Mouse (Mus musculus): ENCODE measurements around the gene Ubqln4.
A peak's percentile ranks its signal among the peaks of the same experiment; 100 is the strongest.

Ubqln4 gene

GRCm38 (mm10) chr3:88541622-88542401 lies 11.7 kb upstream of the Ubqln4 start:
- no peak for DNase-seq (ENCODE audit: inconsistent ontology term)

GRCm38 (mm10) chr3:88542486-88542885 lies 11.1 kb upstream of the Ubqln4 start:
- no peak for DNase-seq (ENCODE audit: inconsistent ontology term)

GRCm38 (mm10) chr3:88543174-88543573 lies 10.4 kb upstream of the Ubqln4 start:
- DNase-seq (ENCODE audit: inconsistent ontology term), result no peak

DNA sequence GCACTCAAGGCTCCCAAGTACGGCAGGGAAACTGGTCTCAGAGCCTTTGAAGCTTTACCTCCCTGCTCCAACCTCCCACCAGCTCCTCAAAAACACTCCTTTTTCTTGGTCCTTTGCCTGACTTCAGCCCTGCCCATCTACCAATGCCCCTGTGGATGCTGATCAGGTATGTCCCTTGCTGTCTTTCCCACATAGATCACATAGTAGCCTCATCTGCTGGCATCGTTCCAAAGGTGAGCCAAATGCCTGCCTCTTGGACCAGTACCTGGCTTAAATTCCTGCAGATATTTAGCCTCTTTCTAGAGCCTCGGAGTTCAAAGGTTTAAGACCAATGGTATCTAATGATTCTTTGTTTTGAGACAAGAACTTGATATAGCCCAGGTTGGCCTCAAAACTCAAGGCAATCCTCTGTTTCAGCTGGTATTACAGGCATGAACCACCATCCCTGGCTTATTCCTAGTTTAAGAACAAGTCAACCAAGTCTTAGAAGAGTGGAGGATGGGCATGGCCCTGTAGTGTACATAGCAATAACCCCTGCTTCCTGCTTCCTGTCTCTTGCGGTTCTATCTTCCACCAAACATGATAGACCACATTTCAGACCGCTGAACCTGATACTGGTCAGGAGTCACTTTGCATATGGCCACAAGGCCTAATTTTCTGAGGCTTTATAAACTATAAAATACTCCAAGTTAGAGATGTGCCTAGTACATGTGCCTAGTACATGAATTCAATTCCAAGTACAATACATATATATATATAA lies 9.7 kb upstream of the Ubqln4 start:
- DNase-seq (ENCODE audit: inconsistent ontology term), result no peak

- DNase-seq (ENCODE audit: inconsistent ontology term), result no peak
Measured at GRCm38 (mm10) chr3:88544514-88544913, 9.0 kb upstream of the Ubqln4 start.

- DNase-seq (ENCODE audit: inconsistent ontology term), result no peak
Measured at GRCm38 (mm10) chr3:88544955-88545591, 8.5 kb upstream of the Ubqln4 start.

GRCm38 (mm10) chr3:88546674-88547418 lies 6.7 kb upstream of the Ubqln4 start:
- DNase-seq (ENCODE audit: inconsistent ontology term), result no peak

DNA sequence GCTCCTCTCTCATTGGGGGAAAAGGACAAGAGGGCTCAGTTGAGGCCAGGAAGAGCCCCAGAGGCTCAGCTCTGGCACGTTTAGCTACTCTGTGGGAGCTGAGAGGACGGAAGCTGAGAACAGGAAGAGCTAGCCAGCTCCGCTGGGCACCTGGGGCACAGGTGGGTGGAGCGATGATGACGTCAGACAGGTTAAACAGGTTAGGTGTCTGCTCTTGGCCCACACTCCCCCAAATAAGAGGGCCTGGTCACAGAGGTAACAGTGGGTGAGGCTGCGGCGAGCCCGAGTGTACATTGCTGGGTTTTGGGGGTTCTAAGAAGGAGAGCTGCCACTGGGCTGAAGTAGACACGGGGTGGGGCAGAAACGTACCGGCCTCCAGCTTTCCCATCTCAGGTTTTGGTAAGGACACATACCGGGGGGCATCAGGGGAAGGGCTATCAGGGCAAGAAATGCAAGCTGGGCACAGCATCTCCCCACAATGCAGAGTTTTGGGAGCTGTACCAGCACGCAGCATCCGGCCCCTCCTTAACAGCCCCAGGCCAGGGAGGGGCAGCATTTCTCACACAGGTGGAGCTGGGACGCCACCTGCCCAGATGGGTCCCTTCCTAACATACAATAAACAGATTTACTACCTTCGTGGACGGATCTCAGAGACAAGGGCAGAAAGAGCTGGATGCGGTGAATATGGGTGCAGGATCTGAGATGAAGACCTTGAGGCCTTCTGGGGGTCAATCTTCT lies 5.2 kb upstream of the Ubqln4 start, which contains the start of gene Rab25:
Gene Rab25 (minus strand): TSS at position 121 of the 738 bp plus-strand sequence.
- DNase-seq (ENCODE audit: inconsistent ontology term), result no peak

DNA sequence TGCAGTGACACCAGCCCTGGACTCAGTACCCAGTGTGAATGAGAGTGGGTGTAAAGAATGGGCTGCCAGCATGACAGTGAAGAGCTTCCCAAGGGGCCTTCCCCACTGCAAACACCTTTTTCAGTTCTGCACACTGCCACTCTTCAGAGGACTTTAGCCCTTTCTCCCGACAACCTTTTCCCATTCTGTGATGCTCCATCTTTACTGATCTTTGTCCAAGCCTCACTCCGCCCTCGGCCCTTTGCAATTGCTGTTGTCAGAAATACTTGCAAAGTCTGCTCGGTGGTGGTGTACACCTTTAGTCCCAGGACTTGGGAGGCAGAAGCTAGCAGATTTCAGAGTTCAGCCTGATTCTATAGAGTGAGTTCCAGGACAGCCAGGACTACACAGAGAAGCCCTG lies 2.0 kb upstream of the Ubqln4 start:
- no peak for DNase-seq (ENCODE audit: inconsistent ontology term)

- DNase-seq (ENCODE audit: inconsistent ontology term), result no peak
Measured at GRCm38 (mm10) chr3:88552082-88552645, 1.4 kb upstream of the Ubqln4 start.

DNA sequence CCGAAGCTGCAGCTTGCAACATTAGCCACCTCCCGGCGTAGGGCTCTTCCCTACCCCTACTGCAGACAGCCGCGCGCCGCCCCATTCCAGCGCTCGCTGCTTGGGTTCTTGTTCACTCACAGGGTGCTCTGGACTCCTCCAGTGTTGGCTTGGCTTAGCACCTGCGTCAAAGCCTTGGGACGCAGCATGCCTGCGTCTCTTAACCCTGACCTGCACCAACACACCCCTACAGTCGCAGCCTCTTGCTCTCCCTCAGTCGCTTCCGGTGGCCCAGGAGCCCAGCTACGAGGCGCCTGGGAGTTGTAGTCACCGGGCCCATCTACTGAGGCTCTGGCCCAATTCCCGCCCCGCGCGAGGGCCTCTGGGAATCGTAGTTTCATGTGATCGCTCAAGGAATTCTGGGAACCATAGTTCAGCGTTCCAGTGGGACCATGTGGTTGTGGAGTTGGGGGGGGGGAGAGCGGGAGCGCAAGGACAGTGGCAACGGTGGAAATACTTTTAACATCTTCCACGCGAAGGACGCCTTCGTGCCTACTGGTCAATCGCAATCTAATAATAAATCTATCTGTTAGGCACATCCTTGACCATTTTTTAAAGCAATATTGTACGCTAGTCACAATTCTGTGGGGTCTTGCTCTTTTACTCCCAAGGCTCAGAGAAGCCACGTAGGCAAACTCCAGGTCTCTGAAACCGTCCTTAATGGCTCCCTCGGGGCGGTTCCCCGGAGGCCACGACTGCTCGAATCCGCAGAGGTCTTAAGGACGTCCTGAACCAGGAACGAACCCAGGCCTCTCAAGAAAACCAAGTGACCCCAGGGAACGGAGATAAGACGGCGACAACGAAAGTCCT lies 658 bp upstream of the Ubqln4 start, which contains the start of gene Lamtor2:
Gene Lamtor2 (minus strand): TSS at position 399 of the 849 bp plus-strand sequence.
- peak; percentile 100 for DNase-seq (ENCODE audit: inconsistent ontology term)

DNA sequence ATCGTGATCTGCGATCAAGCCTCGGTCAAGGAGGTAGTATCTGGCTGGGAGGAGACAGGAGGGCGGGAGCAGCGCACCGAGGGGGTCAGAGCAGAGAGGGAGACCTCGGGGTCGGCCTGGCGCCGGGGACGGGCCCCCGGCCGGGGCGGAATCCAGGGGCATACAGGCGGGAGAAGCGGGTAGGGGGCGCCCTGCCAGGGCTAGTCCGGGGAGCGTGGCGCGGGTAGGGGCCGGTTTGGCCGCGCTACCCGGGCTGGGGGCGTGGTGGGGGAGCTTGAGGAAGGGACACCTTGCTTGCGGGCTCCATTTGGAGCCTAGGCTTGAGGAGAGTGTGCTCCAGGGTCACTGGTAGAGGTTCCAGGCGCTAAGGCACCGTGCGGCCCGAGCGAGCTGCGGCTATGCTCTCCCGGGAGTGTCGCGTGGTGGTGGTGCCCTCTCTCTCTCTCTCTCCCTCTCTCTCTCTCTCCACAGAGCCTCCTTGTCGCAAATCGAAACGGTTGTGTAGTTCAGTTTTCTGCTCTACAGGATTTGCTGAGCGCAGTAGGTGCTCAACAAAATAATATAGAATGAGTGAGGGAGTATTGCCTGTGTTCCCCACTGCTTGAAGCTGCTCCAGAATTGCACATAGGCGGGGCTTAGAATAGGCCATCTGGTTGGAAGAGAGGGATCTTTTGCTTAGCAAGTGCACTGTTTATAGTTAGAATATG lies 475 bp downstream of the Ubqln4 start:
- DNase-seq (ENCODE audit: inconsistent ontology term), result peak; percentile 62

DNA sequence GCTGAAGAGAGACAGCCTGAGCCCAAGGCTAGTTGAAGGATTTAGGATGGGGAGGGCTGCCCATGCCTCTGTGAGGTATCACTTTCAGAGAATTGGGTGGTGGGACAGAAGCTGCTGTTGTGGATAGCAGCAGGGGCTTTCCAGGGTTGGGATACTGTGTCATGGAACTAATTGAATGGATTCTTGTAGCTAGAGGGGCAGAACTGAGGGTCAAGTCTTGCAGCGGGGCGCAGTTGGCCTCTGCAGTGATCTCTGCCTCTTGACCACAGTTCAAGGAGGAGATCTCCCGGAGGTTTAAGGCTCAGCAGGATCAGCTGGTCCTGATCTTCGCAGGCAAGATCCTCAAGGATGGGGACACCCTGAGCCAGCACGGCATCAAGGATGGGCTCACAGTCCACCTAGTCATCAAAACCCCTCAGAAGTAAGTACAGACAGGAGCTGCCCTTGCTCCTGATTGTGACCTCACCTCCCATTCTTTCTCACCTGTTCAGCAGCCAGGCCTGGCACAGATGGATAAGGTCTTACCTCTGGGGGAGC lies 1.6 kb downstream of the Ubqln4 start:
- DNase-seq (ENCODE audit: inconsistent ontology term), result no peak

DNA sequence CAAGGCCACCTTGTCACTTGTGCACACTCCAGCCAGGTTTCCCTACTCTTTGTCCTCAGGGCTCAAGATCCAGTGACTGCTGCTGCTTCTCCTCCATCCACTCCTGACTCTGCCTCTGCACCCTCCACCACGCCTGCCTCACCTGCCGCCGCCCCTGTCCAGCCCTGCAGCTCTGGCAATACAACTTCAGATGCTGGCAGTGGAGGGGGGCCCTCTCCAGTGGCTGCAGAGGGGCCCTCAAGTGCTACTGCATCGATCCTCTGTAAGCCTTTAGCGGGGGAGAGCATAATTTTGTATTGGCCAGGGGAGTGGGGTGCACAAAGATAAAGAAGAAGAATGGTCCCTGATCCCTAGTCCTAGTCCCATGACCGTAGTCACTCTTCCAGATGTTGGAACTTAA lies 2.2 kb downstream of the Ubqln4 start:
- DNase-seq (ENCODE audit: inconsistent ontology term), result no peak

GRCm38 (mm10) chr3:88556616-88557015 lies 3.1 kb downstream of the Ubqln4 start:
- no peak for DNase-seq (ENCODE audit: inconsistent ontology term)

DNA sequence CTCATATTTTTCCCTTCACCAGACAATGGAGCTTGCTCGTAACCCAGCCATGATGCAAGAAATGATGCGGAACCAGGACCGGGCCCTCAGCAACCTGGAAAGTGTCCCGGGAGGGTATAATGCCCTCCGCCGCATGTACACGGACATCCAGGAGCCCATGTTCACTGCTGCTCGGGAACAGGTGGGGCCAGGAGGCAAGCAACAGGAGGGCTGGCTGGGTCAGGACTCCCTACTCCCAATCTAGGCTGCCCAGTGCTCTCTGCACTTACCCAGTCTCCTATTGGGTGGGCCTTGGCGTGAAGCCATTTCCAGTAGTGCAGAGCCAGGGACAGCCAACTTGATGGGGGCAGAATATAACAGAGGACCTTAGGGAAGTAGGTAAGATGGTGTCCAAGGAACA lies 6.0 kb downstream of the Ubqln4 start:
- no peak for DNase-seq (ENCODE audit: inconsistent ontology term)

DNA sequence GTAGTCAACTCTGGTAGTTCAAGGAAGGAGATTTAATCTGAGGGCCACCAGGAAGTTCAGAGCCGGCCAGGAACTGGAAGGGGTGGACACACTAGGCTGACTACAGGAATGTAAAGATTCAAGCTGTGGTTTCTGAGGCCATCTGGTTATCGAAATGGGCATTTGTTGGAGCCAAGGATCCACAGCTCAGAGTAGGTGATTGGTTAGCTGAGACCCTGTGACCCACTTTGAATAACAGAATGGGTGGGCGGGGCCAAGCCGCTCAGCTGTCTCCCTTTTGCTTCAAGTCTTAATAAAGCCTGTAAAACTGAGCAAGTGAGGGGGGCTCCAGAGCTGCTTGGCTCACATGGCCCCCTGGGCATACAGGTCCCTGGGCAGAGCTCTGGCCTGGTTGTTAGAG lies 8.4 kb downstream of the Ubqln4 start:
- DNase-seq (ENCODE audit: inconsistent ontology term), result peak; percentile 80

DNA sequence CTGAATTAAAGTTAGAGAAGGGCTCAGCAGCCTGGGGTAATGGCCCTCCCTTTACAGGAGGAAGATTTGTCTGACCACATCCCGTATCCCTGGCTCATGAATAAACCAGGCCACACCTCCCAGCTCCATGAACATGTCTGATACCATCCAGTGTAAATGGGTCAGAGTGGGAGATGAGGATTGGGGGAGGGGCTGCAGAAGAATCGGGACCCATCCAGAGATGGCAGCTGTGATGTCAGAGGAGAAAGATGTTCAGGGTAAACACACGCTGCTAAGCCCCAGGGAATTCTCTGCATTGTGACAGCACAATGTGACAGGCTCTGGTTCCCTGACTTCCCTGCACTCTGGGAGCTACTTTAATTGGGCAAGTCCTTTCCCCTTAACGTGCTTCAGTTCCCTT lies 9.9 kb downstream of the Ubqln4 start:
- peak; percentile 61 for DNase-seq (ENCODE audit: inconsistent ontology term)

DNA sequence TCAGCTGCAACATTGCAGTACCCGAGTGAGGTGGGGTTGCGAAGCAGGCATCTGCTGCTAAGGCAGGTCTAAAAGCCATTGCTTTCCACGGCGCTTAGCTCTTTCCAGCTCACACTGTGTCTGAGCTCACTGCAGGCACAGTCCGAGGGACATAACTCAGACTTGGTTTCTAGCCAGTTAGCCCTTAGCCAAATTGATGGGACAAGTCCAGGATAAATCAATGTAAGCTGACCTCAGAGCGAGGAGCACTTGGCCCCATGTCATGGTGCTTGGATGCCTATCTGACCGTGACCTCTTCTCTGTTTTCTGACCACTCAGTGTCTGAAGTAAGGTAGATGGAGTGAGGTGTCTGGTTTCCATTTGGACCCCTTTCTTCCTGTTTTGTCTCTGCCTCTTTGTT lies 10.4 kb downstream of the Ubqln4 start:
- peak; percentile 54 for DNase-seq (ENCODE audit: inconsistent ontology term)

Measured in Muller cell, postnatal 12 days (primary cell).